Mouse (Mus musculus): ENCODE data around the gene Cnih3.

- TF ChIP-seq CTCF (IDR thresholded peaks at IDR 0.05): no peak
- no peak for TF ChIP-seq POLR2A (IDR thresholded peaks at IDR 0.05; ENCODE audit: insufficient read depth, low read depth, low read length)
These were observed 54.9 kb downstream of the Cnih3 start for GRCm38 (mm10) chr1:181407281-181407680.

All from heart, adult 2 months (tissue).